Mouse (Mus musculus) bone marrow, adult 2 months (tissue): Measurements from ENCODE around the gene Bach1. TPM values are rescaled to one million over a fixed set of nuclear protein-coding genes. Genes with fewer than 3 reads are reported as not detected.

Experiments used
- H3K27ac ChIP-seq: fragments of 200-500 bp; 2 replicates; pipeline ENCODE4 v1.5.1; 2012; ENCODE audit warnings: low read depth, mild to moderate bottlenecking, control low read depth, inconsistent platforms, low read length; ENCODE audit not compliant: control insufficient read depth, poor library complexity, insufficient read depth
- H3K4me1 ChIP-seq: fragments of 200-500 bp; 2 replicates; pipeline ENCODE4 v1.6.1; 2011; ENCODE audit warnings: low read length; ENCODE audit not compliant: control insufficient read depth, insufficient read depth
- H3K4me3 ChIP-seq: fragments of 200-500 bp; replicated peaks from 2 replicates; pipeline ENCODE3; 2011; ENCODE audit warnings: mild to moderate bottlenecking, low read depth, low read length, control low read depth; ENCODE audit not compliant: control insufficient read depth
- CTCF ChIP-seq: fragments of 200-500 bp; IDR thresholded peaks from 2 replicates; pipeline ENCODE4 v1.5.1; 2011; ENCODE audit warnings: low read length, control low read depth; ENCODE audit not compliant: control insufficient read depth, insufficient read depth
- POLR2A ChIP-seq: fragments of 200-500 bp; IDR thresholded peaks from 2 replicates; pipeline ENCODE4 v1.6.1; 2011; ENCODE audit warnings: low read depth, mild to moderate bottlenecking, control low read depth, low read length, borderline replicate concordance; ENCODE audit not compliant: control insufficient read depth
- WGBS: fragments of 180-500 bp; shearing (Covaris S2); methylation state at CpG from one replicate; pipeline ENCODE4 v1.1.7; 2018; 5-methylcytosine and 5-hydroxymethylcytosine counted together
- polyA plus RNA-seq: library from polyadenylated mRNA; stranded (reverse); fragments of >200 nt; gene quantifications from 2 replicates; pipeline ENCODE4 v1.2.4, GENCODE M21; 2011; ENCODE audit warnings: low replicate concordance; ENCODE audit not compliant: missing spikeins, insufficient read depth, insufficient read length

The Bach1 gene
- polyA plus RNA-seq, 1 experiment = 14.9 TPM

GRCm38 (mm10) chr16:87661636-87662035 is 37.1 kb upstream of the Bach1 start:
- TF ChIP-seq CTCF (no peak), POLR2A (no peak)
- peak overlapping the region; percentile 42 for H3K27ac ChIP-seq
- 4% methylated on average over 8 of the region's 8 CpGs for WGBS
- H3K4me3 ChIP-seq = no peak overlapping the region
- peaks cover 1% of the 10 kb centered on the region; the same call in 1 of the 2 replicates for H3K4me1 ChIP-seq

DNA sequence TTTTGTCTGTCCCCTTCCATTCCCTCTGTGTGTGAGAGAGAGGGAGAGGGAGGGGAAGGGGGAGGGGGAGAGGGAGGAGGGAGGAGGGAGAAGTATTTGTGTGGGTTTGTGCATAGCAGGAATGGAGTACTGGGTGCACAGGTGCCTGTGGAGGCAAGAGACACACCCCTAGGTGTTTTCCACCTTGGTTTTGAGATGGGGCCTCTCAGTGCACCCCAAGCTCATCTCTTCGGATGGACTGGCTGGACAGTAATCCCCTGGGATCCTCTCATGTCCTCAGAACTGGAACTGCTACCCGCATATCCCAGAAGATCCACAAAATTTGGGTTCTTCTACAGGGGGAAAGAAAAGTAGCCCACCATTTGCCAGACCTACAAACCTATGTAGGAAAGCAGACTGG is 36.2 kb upstream of the Bach1 start:
- 96% methylated on average over 2 of the region's 2 CpGs for WGBS
- Histone ChIP-seq H3K27ac (no peak overlapping the region), H3K4me3 (no peak overlapping the region), H3K4me1 (peaks cover 1% of the 10 kb centered on the region; the same call in 1 of the 2 replicates)
- no peak for TF ChIP-seq CTCF
- TF ChIP-seq POLR2A = no peak

GRCm38 (mm10) chr16:87663890-87664289 is 34.9 kb upstream of the Bach1 start:
- Histone ChIP-seq H3K27ac (no peak overlapping the region), H3K4me1 (peaks cover 1% of the 10 kb centered on the region; the same call in 1 of the 2 replicates), H3K4me3 (no peak overlapping the region)
- 5% methylated on average over 6 of the region's 6 CpGs for WGBS
- no peak for TF ChIP-seq POLR2A
- TF ChIP-seq CTCF = no peak

DNA sequence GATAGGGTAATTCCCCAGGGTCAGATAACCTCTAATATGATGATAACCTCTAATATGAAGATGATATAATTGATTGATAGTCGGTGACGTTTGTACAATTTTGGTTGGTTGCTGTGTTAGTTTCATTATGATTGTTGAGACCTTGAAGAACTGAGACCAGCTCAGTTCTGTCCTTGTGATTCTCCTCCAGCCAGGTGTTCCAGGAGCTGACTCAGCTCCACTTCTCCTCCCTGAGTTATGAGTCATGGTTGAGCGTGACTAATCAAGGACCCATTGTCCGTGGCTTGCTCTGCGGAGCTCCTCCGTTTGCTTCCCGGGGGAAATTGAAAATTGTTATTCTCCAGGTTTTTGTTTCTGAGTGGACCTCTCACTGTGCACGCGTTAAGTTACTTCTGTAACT is 33.5 kb upstream of the Bach1 start:
- 78% methylated on average over 9 of the region's 9 CpGs for WGBS
- Histone ChIP-seq H3K4me3 (no peak overlapping the region), H3K27ac (no peak overlapping the region), H3K4me1 (peaks cover 1% of the 10 kb centered on the region; the same call in 1 of the 2 replicates)
- no peak for TF ChIP-seq CTCF
- no peak for TF ChIP-seq POLR2A

DNA sequence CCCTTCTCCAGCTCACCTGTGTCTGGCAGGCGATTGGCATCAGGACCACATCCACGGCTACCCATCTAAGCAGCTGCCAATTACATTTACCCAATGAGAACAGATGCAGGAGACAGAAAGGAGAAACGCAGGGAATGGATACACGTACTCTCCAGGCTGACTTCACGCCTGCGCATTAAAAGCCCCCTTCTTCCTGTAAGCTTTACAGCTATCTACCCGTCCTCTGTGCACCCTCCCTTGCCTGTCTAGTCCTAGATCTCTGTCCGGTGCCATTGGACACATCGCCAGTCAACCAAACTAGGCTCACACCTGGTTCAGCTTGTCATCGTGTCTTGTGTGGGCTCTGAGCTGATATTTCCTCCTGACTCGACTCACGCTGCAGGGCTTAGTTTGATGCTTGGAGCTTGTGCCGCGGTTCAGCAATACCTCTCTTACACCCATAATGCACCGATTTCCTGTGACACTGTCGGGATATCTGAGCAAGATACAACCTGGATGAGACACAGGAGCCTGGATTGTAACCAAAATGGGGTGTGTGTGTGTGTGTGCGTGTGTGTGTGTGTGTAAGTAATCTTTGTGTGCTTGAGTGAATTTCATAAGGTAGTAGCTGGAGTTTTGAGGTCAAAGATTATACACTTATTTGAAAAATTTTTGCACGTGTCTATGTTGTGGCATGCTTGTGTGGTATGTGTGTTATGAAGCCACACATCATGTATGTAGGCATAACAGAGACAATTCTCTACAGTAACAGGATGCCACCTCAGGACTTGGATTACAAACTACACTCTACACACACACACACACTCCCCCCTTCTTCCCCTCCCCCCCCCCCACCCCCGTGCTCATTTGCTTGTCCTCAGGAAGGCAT is 32.8 kb upstream of the Bach1 start:
- Histone ChIP-seq H3K4me1 (peaks cover 1% of the 10 kb centered on the region; the same call in 1 of the 2 replicates), H3K4me3 (no peak overlapping the region), H3K27ac (no peak overlapping the region)
- WGBS = 79% methylated on average over 19 of the region's 19 CpGs
- TF ChIP-seq CTCF (no peak), POLR2A (no peak)

GRCm38 (mm10) chr16:87666620-87667004 is 32.1 kb upstream of the Bach1 start:
- 79% methylated on average over 4 of the region's 4 CpGs for WGBS
- H3K4me3 ChIP-seq = no peak overlapping the region
- H3K4me1 ChIP-seq = no peaks in the 10 kb centered on the region; the same call in 1 of the 2 replicates
- TF ChIP-seq CTCF = no peak
- no peak for TF ChIP-seq POLR2A
- no peak overlapping the region for H3K27ac ChIP-seq

DNA sequence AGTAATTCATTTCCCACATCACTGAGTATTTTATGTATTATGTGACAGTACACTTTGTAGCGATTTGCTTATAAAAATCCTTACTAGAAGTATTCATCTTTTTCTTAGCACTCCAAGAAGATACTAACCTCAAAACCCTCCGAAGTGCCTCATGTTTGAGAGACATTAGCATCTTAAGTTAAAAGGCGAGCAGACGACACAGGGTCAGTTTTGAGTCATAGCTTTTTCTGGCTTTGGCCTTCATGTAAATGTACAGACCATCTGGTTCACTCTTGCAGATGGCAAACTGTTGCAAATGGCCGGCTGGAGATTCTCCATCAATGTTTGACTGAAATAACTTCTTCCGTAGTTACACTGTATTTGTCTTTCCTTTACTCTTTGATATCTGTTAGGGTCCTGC is 30.7 kb upstream of the Bach1 start:
- TF ChIP-seq POLR2A (no peak), CTCF (no peak)
- H3K4me1 ChIP-seq = no peaks in the 10 kb centered on the region
- no peak overlapping the region for H3K4me3 ChIP-seq
- H3K27ac ChIP-seq = no peak overlapping the region
- WGBS = 86% methylated on average over 6 of the region's 6 CpGs

DNA sequence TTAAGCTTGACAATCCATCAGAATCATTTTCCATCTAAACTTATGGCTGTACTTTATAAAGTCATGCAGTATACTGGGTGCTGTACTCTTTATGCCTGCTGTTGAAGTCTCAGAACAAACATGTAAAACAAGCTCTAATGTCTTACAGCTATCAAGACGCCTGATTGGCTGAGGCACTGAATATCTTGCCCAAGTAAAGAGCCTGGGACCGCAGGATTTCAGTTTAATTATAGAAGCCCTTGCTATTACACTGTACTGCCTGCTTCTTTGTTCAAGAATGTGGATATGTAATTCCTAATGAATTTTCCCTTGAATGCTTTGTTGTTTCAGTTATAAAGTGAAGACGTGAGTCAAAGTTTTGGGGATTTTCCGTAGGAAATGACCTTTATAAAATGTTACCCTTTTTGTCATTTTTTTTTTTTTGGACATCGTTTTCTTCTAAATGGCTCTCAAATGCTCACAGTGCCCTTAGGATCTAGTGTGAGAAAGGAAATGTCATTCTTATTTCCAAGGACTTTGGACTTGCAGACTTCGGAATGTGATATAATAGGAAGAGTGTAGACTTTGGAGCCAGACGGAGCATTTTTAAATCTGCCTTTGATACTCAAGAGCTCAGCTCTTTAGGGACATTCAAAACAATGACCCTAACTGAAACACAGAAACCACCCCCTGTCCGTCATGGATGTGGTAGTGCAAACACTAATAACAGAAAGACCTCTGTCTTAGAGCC is 28.5 kb upstream of the Bach1 start:
- Histone ChIP-seq H3K4me1 (no peaks in the 10 kb centered on the region), H3K27ac (no peak overlapping the region), H3K4me3 (no peak overlapping the region)
- 86% methylated on average over 8 of the region's 8 CpGs for WGBS
- no peak for TF ChIP-seq POLR2A

- TF ChIP-seq CTCF = no peak
- no peak for TF ChIP-seq POLR2A
- no peak overlapping the region for H3K4me3 ChIP-seq
- WGBS = 84% methylated on average over 9 of the region's 9 CpGs
Measured at GRCm38 (mm10) chr16:87670821-87671165, 28.0 kb upstream of the Bach1 start.

More at GRCm38 (mm10) chr16:87670821-87671165, 28.0 kb upstream of the Bach1 start:
- no peak overlapping the region for H3K27ac ChIP-seq
- H3K4me1 ChIP-seq = no peaks in the 10 kb centered on the region
